Mouse (Mus musculus): ENCODE results near the gene Lgals3bp.

GRCm38 (mm10) chr11:118438665-118439414 lies 36.9 kb upstream of the Lgals3bp start:
- TF ChIP-seq CTCF (IDR thresholded peaks at IDR 0.05) (no peak), EP300 (IDR thresholded peaks at IDR 0.05) (peak; percentile 87)

Data from lung, postnatal 0 days (tissue).